Mouse (Mus musculus): ENCODE results near the gene Rbfox3. TPM values are rescaled to one million over a fixed set of nuclear protein-coding genes. Genes with fewer than 3 reads are reported as not detected.

Rbfox3 gene
- polyA plus RNA-seq, 1 experiment from 2014 or later, result 0.97 TPM

- DNase-seq (ENCODE audit: low spot score), result no peak
- Histone ChIP-seq H3K27ac (ENCODE audit: low read length) (no peak overlapping the region), H3K27me3 (replicated peaks; ENCODE audit: insufficient read depth, low read length) (no peaks in the 10 kb centered on the region), H3K4me3 (ENCODE audit: low read depth, low read length) (no peak overlapping the region), H3K9ac (replicated peaks; ENCODE audit: low read depth) (no peak overlapping the region), H3K4me1 (ENCODE audit: insufficient read depth, low read depth, low read length) (no peaks in the 10 kb centered on the region), H3K9me3 (ENCODE audit: low read length) (no peaks in the 10 kb centered on the region), H3K4me2 (replicated peaks; ENCODE audit: low read depth, low read length) (no peak overlapping the region), H3K36me3 (ENCODE audit: insufficient read depth, low read length) (no peaks in the 10 kb centered on the region)
- ATAC-seq, result no peak
- TF ChIP-seq CTCF (IDR thresholded peaks at IDR 0.05) (no peak), EP300 (IDR thresholded peaks at IDR 0.05) (no peak)
- 34% methylated on average over 4 of the region's 4 CpGs for WGBS
These were observed 73.2 kb downstream of the Rbfox3 start for GRCm38 (mm10) chr11:118838167-118838566.

- no peak overlapping the region for H3K9ac ChIP-seq (replicated peaks; ENCODE audit: low read depth)
- H3K4me3 ChIP-seq (ENCODE audit: low read depth, low read length), result no peak overlapping the region
- DNase-seq (ENCODE audit: low spot score) (no peak), ATAC-seq (no peak)
- H3K36me3 ChIP-seq (ENCODE audit: insufficient read depth, low read length), result no peaks in the 10 kb centered on the region
- H3K4me1 ChIP-seq (ENCODE audit: insufficient read depth, low read depth, low read length), result no peaks in the 10 kb centered on the region
- H3K9me3 ChIP-seq (ENCODE audit: low read length), result no peaks in the 10 kb centered on the region
- H3K27me3 ChIP-seq (replicated peaks; ENCODE audit: insufficient read depth, low read length), result no peaks in the 10 kb centered on the region
- no peak for TF ChIP-seq CTCF (IDR thresholded peaks at IDR 0.05)
- no peak for TF ChIP-seq EP300 (IDR thresholded peaks at IDR 0.05)
- H3K27ac ChIP-seq (ENCODE audit: low read length), result no peak overlapping the region
- WGBS, result 64% methylated on average over 4 of the region's 4 CpGs
- H3K4me2 ChIP-seq (replicated peaks; ENCODE audit: low read depth, low read length), result no peak overlapping the region
These were observed 74.5 kb downstream of the Rbfox3 start for GRCm38 (mm10) chr11:118836889-118837288.

- no peak for DNase-seq (ENCODE audit: low spot score)
- WGBS, result 67% methylated on average over 10 of the region's 10 CpGs
- no peak for ATAC-seq
These were observed 78.5 kb downstream of the Rbfox3 start for GRCm38 (mm10) chr11:118832793-118833481.

GRCm38 (mm10) chr11:118831730-118832129, 79.7 kb downstream of the Rbfox3 start:
- TF ChIP-seq EP300 (IDR thresholded peaks at IDR 0.05), result no peak
- TF ChIP-seq CTCF (IDR thresholded peaks at IDR 0.05), result no peak
- WGBS, result 61% methylated on average over 7 of the region's 7 CpGs
- no peak overlapping the region for H3K27ac ChIP-seq (ENCODE audit: low read length)
- no peaks in the 10 kb centered on the region for H3K27me3 ChIP-seq (replicated peaks; ENCODE audit: insufficient read depth, low read length)
- ATAC-seq, result no peak
- no peak overlapping the region for H3K4me2 ChIP-seq (replicated peaks; ENCODE audit: low read depth, low read length)
- H3K9ac ChIP-seq (replicated peaks; ENCODE audit: low read depth), result no peak overlapping the region
- no peaks in the 10 kb centered on the region for H3K4me1 ChIP-seq (ENCODE audit: insufficient read depth, low read depth, low read length)
- H3K4me3 ChIP-seq (ENCODE audit: low read depth, low read length), result no peak overlapping the region
- no peaks in the 10 kb centered on the region for H3K9me3 ChIP-seq (ENCODE audit: low read length)
- DNase-seq (ENCODE audit: low spot score), result no peak
- no peaks in the 10 kb centered on the region for H3K36me3 ChIP-seq (ENCODE audit: insufficient read depth, low read length)

More at GRCm38 (mm10) chr11:118832793-118833481, 78.5 kb downstream of the Rbfox3 start:
- Histone ChIP-seq H3K4me1 (ENCODE audit: insufficient read depth, low read depth, low read length) (no peaks in the 10 kb centered on the region), H3K4me3 (ENCODE audit: low read depth, low read length) (no peak overlapping the region), H3K27me3 (replicated peaks; ENCODE audit: insufficient read depth, low read length) (no peaks in the 10 kb centered on the region), H3K9me3 (ENCODE audit: low read length) (no peaks in the 10 kb centered on the region), H3K9ac (replicated peaks; ENCODE audit: low read depth) (no peak overlapping the region), H3K36me3 (ENCODE audit: insufficient read depth, low read length) (no peaks in the 10 kb centered on the region), H3K27ac (ENCODE audit: low read length) (no peak overlapping the region), H3K4me2 (replicated peaks; ENCODE audit: low read depth, low read length) (no peak overlapping the region)
- TF ChIP-seq EP300 (IDR thresholded peaks at IDR 0.05), result no peak
- TF ChIP-seq CTCF (IDR thresholded peaks at IDR 0.05), result no peak

GRCm38 (mm10) chr11:118825280-118826094, 85.9 kb downstream of the Rbfox3 start:
- Histone ChIP-seq H3K4me1 (ENCODE audit: insufficient read depth, low read depth, low read length) (no peaks in the 10 kb centered on the region), H3K27me3 (replicated peaks; ENCODE audit: insufficient read depth, low read length) (no peaks in the 10 kb centered on the region), H3K4me2 (replicated peaks; ENCODE audit: low read depth, low read length) (no peak overlapping the region), H3K4me3 (ENCODE audit: low read depth, low read length) (no peak overlapping the region), H3K27ac (ENCODE audit: low read length) (no peak overlapping the region), H3K9ac (replicated peaks; ENCODE audit: low read depth) (no peak overlapping the region), H3K36me3 (ENCODE audit: insufficient read depth, low read length) (no peaks in the 10 kb centered on the region), H3K9me3 (ENCODE audit: low read length) (no peaks in the 10 kb centered on the region)
- 59% methylated on average over 25 of the region's 25 CpGs for WGBS
- no peak for TF ChIP-seq EP300 (IDR thresholded peaks at IDR 0.05)
- TF ChIP-seq CTCF (IDR thresholded peaks at IDR 0.05), result no peak
- no peak for DNase-seq (ENCODE audit: low spot score)
- no peak for ATAC-seq

- WGBS, result 31% methylated on average over 2 of the region's 2 CpGs
- Histone ChIP-seq H3K4me1 (ENCODE audit: insufficient read depth, low read depth, low read length) (no peaks in the 10 kb centered on the region), H3K4me2 (replicated peaks; ENCODE audit: low read depth, low read length) (no peak overlapping the region), H3K9ac (replicated peaks; ENCODE audit: low read depth) (no peak overlapping the region), H3K9me3 (ENCODE audit: low read length) (no peaks in the 10 kb centered on the region), H3K36me3 (ENCODE audit: insufficient read depth, low read length) (no peaks in the 10 kb centered on the region), H3K27me3 (replicated peaks; ENCODE audit: insufficient read depth, low read length) (no peaks in the 10 kb centered on the region), H3K4me3 (ENCODE audit: low read depth, low read length) (no peak overlapping the region), H3K27ac (ENCODE audit: low read length) (no peak overlapping the region)
- TF ChIP-seq CTCF (IDR thresholded peaks at IDR 0.05) (no peak), EP300 (IDR thresholded peaks at IDR 0.05) (no peak)
- ATAC-seq (no peak), DNase-seq (ENCODE audit: low spot score) (no peak)
These were observed 90.0 kb downstream of the Rbfox3 start for GRCm38 (mm10) chr11:118821353-118821752.

All from lung, postnatal 0 days (tissue).